ENCODE assay signal across 8 mouse cellular contexts in genomic region chrX:98890406-98891116, GRCm38 (mm10). TPM values are rescaled to one million over a fixed set of nuclear protein-coding genes. Genes with fewer than 3 reads are reported as not detected.
A peak's percentile ranks its signal among the peaks of the same experiment; 100 is the strongest.
DNase-seq lines count a peak whose midpoint lies in the region; ATAC-seq and TF ChIP-seq lines count a peak whose summit lies in the region.

TSS of gene Ophn1 (minus strand) at chrX:98891025.

- peak within 1 kb of the TSS; percentile 51 for H3K4me3 ChIP-seq in spleen, adult 2 months (ENCODE audit: extremely low read depth, insufficient read depth, insufficient read length)
- peak within 1 kb of the TSS; percentile 54 for H3K4me3 ChIP-seq in embryonic facial prominence, embryonic 15.5 days (replicated peaks)
- peak within 1 kb of the TSS; percentile 64 for H3K4me3 ChIP-seq in heart, embryonic 10.5 days
- H3K4me3 ChIP-seq in kidney, embryonic 15.5 days (replicated peaks) = peak within 1 kb of the TSS; percentile 57
- H3K4me3 ChIP-seq in limb, embryonic 14.5 days (replicated peaks; ENCODE audit: low read length) = peak within 1 kb of the TSS; percentile 49
- peak within 1 kb of the TSS; percentile 52 for H3K4me3 ChIP-seq in midbrain, embryonic 14.5 days (replicated peaks; ENCODE audit: low read depth, low read length)
- peak within 1 kb of the TSS; percentile 58 for H3K4me3 ChIP-seq in stomach, embryonic 16.5 days (replicated peaks; ENCODE audit: low read length)

- no peaks in the 10 kb centered on the region for H3K27me3 ChIP-seq in spleen, adult 2 months (ENCODE audit: control insufficient read depth, insufficient read depth, low read length)
- peaks cover 7% of the 10 kb centered on the region; the same call in 1 of the 2 replicates for H3K27me3 ChIP-seq in embryonic facial prominence, embryonic 15.5 days
- peaks cover 10% of the 10 kb centered on the region; the same call in 1 of the 2 replicates for H3K27me3 ChIP-seq in heart, embryonic 10.5 days (ENCODE audit: insufficient read depth, poor library complexity, severe bottlenecking)
- H3K27me3 ChIP-seq in kidney, embryonic 15.5 days = peaks cover 30% of the 10 kb centered on the region
- H3K27me3 ChIP-seq in limb, embryonic 14.5 days (ENCODE audit: control insufficient read depth, insufficient read depth, low read length) = no peaks in the 10 kb centered on the region
- no peaks in the 10 kb centered on the region for H3K27me3 ChIP-seq in midbrain, embryonic 14.5 days (ENCODE audit: control insufficient read depth, insufficient read depth, low read length)
- no peaks in the 10 kb centered on the region; the same call in 1 of the 2 replicates for H3K27me3 ChIP-seq in stomach, embryonic 16.5 days (ENCODE audit: control insufficient read depth, insufficient read depth, low read length)

- no peak for TF ChIP-seq POLR2A in spleen, adult 2 months (IDR thresholded peaks at IDR 0.05; ENCODE audit: low read depth, low read length)
- TF ChIP-seq POLR2A in limb, embryonic 14.5 days (IDR thresholded peaks at IDR 0.05; ENCODE audit: borderline replicate concordance, extremely low read depth, insufficient read depth, insufficient read length) = no peak

- ATAC-seq in embryonic facial prominence, embryonic 15.5 days (ENCODE audit: insufficient number of reproducible peaks, low FRiP score, low TSS enrichment, low read depth) = peak; percentile 93
- peak; percentile 94 for ATAC-seq in kidney, embryonic 15.5 days (replicated peaks; ENCODE audit: low FRiP score)
- ATAC-seq in limb, embryonic 14.5 days (ENCODE audit: low FRiP score, low read depth) = peak; percentile 90
- peak; percentile 93 for ATAC-seq in midbrain, embryonic 14.5 days (ENCODE audit: low FRiP score, low TSS enrichment)
- peak; percentile 91 for ATAC-seq in stomach, embryonic 16.5 days (ENCODE audit: insufficient read depth, low FRiP score)

- H3K4me1 ChIP-seq in spleen, adult 2 months (ENCODE audit: control insufficient read depth, insufficient read depth, insufficient read length) = no peaks in the 10 kb centered on the region; the same call in 1 of the 2 replicates
- no peaks in the 10 kb centered on the region for H3K4me1 ChIP-seq in embryonic facial prominence, embryonic 15.5 days
- H3K4me1 ChIP-seq in heart, embryonic 10.5 days = no peaks in the 10 kb centered on the region
- no peaks in the 10 kb centered on the region for H3K4me1 ChIP-seq in kidney, embryonic 15.5 days
- H3K4me1 ChIP-seq in limb, embryonic 14.5 days (ENCODE audit: control insufficient read depth, insufficient read depth, low read length) = no peaks in the 10 kb centered on the region
- peaks cover 10% of the 10 kb centered on the region for H3K4me1 ChIP-seq in midbrain, embryonic 14.5 days (ENCODE audit: control insufficient read depth, insufficient read depth, low read length)
- H3K4me1 ChIP-seq in stomach, embryonic 16.5 days (ENCODE audit: control insufficient read depth, insufficient read depth, low read length) = no peaks in the 10 kb centered on the region

- H3K9me3 ChIP-seq in embryonic facial prominence, embryonic 15.5 days (replicated peaks) = no peaks in the 10 kb centered on the region
- H3K9me3 ChIP-seq in heart, embryonic 10.5 days = no peaks in the 10 kb centered on the region
- no peaks in the 10 kb centered on the region for H3K9me3 ChIP-seq in kidney, embryonic 15.5 days (replicated peaks)
- no peaks in the 10 kb centered on the region for H3K9me3 ChIP-seq in limb, embryonic 14.5 days (ENCODE audit: control insufficient read depth, low read length)
- no peaks in the 10 kb centered on the region for H3K9me3 ChIP-seq in midbrain, embryonic 14.5 days (ENCODE audit: control insufficient read depth, low read length)
- no peaks in the 10 kb centered on the region for H3K9me3 ChIP-seq in stomach, embryonic 16.5 days (replicated peaks; ENCODE audit: control insufficient read depth, low read length)

- no peak for DNase-seq in spleen, adult 2 months (ENCODE audit: low read depth in 1 of 2, low spot score in 2 of 2)
- DNase-seq in spleen, adult 12 weeks (ENCODE audit: low spot score) = no peak
- peak; percentile 84 for DNase-seq in heart, embryonic 10.5 days (ENCODE audit: low spot score)
- DNase-seq in limb, embryonic 14.5 days (ENCODE audit: low spot score) = peak; percentile 80
- DNase-seq in midbrain, embryonic 14.5 days = peak; percentile 86

- no peak for TF ChIP-seq CTCF in spleen, adult 2 months (IDR thresholded peaks at IDR 0.05; ENCODE audit: extremely low read depth, insufficient read depth, insufficient read length, insufficient replicate concordance)

- H3K9ac ChIP-seq in embryonic facial prominence, embryonic 15.5 days = peak within 1 kb of the TSS; percentile 26
- peak within 1 kb of the TSS; percentile 42 for H3K9ac ChIP-seq in kidney, embryonic 15.5 days
- peak within 1 kb of the TSS; percentile 64 for H3K9ac ChIP-seq in limb, embryonic 14.5 days (ENCODE audit: low read depth, low read length, severe bottlenecking)
- H3K9ac ChIP-seq in midbrain, embryonic 14.5 days (replicated peaks; ENCODE audit: low read length) = peak within 1 kb of the TSS; percentile 62
- peak within 1 kb of the TSS; percentile 68 for H3K9ac ChIP-seq in stomach, embryonic 16.5 days (ENCODE audit: low read length)

- WGBS in spleen, adult 2 months = 26% methylated on average over 48 of the region's 48 CpGs
- WGBS in embryonic facial prominence, embryonic 15.5 days = 13% methylated on average over 47 of the region's 48 CpGs
- 8% methylated on average over 46 of the region's 48 CpGs for WGBS in heart, embryonic 10.5 days
- WGBS in kidney, embryonic 15.5 days = 16% methylated on average over 42 of the region's 48 CpGs
- WGBS in limb, embryonic 14.5 days = 18% methylated on average over 37 of the region's 48 CpGs
- WGBS in midbrain, embryonic 14.5 days = 17% methylated on average over 48 of the region's 48 CpGs
- 14% methylated on average over 48 of the region's 48 CpGs for WGBS in stomach, embryonic 16.5 days

- H3K27ac ChIP-seq in spleen, adult 2 months (ENCODE audit: insufficient read depth, low read length) = no peak within 1 kb of the TSS
- H3K27ac ChIP-seq in embryonic facial prominence, embryonic 15.5 days (replicated peaks) = peak within 1 kb of the TSS; percentile 84
- peak within 1 kb of the TSS; percentile 82 for H3K27ac ChIP-seq in heart, embryonic 10.5 days
- H3K27ac ChIP-seq in kidney, embryonic 15.5 days = peak within 1 kb of the TSS; percentile 78
- H3K27ac ChIP-seq in limb, embryonic 14.5 days (replicated peaks; ENCODE audit: low read depth, low read length) = peak within 1 kb of the TSS; percentile 73
- H3K27ac ChIP-seq in midbrain, embryonic 14.5 days (replicated peaks; ENCODE audit: low read depth, low read length) = peak within 1 kb of the TSS; percentile 90
- H3K27ac ChIP-seq in stomach, embryonic 16.5 days (ENCODE audit: low read length) = peak within 1 kb of the TSS; percentile 69

- H3K36me3 ChIP-seq in spleen, adult 2 months (ENCODE audit: control insufficient read depth, insufficient read depth, low read length) = no peaks in the 10 kb centered on the region
- H3K36me3 ChIP-seq in embryonic facial prominence, embryonic 15.5 days = no peaks in the 10 kb centered on the region
- H3K36me3 ChIP-seq in heart, embryonic 10.5 days = no peaks in the 10 kb centered on the region
- H3K36me3 ChIP-seq in kidney, embryonic 15.5 days = no peaks in the 10 kb centered on the region
- no peaks in the 10 kb centered on the region for H3K36me3 ChIP-seq in limb, embryonic 14.5 days (ENCODE audit: control insufficient read depth, insufficient read depth, low read length)
- H3K36me3 ChIP-seq in midbrain, embryonic 14.5 days (ENCODE audit: control insufficient read depth, insufficient read depth, low read length) = no peaks in the 10 kb centered on the region
- no peaks in the 10 kb centered on the region for H3K36me3 ChIP-seq in stomach, embryonic 16.5 days (ENCODE audit: control insufficient read depth, insufficient read depth, low read length)

- peak within 1 kb of the TSS; percentile 51 for H3K4me2 ChIP-seq in embryonic facial prominence, embryonic 15.5 days (replicated peaks)
- peak within 1 kb of the TSS; percentile 61 for H3K4me2 ChIP-seq in kidney, embryonic 15.5 days
- peak within 1 kb of the TSS; percentile 52 for H3K4me2 ChIP-seq in limb, embryonic 14.5 days (replicated peaks; ENCODE audit: low read depth, low read length, severe bottlenecking)
- H3K4me2 ChIP-seq in midbrain, embryonic 14.5 days (ENCODE audit: low read length) = peak within 1 kb of the TSS; percentile 59
- peak within 1 kb of the TSS; percentile 59 for H3K4me2 ChIP-seq in stomach, embryonic 16.5 days (ENCODE audit: low read depth, low read length)

RNA-seq across cellular contexts. Expression of gene Ophn1, which starts in this region (rescaled TPM):
- 0.68 and 1.5 TPM in 2 replicates for polyA plus RNA-seq in spleen, adult 2 months (2012; rRNA removed)
- 24.4 and 24.7 TPM in 2 replicates for polyA plus RNA-seq in embryonic facial prominence, embryonic 15.5 days (2015; fragmentation: Nextera tagmentation; extraction: Ambion mirVana)
- polyA plus RNA-seq in heart, embryonic 10.5 days (2016; fragmentation: Nextera tagmentation; extraction: Ambion mirVana) = 9.1 and 9.8 TPM in 2 replicates
- polyA plus RNA-seq in kidney, embryonic 15.5 days (2015; fragmentation: Nextera tagmentation; extraction: Ambion mirVana) = 17.4 and 17.6 TPM in 2 replicates
- polyA plus RNA-seq in limb, embryonic 14.5 days (2012; rRNA removed) = 8.7 and 9.8 TPM in 2 replicates
- 20.0 and 26.7 TPM in 2 replicates for polyA plus RNA-seq in limb, embryonic 14.5 days (2014; fragmentation: Nextera tagmentation; extraction: Ambion mirVana)
- polyA plus RNA-seq in midbrain, embryonic 14.5 days (2014; fragmentation: Nextera tagmentation; extraction: Ambion mirVana) = 37.6 and 42.2 TPM in 2 replicates
- 12.6 TPM in 2 replicates for polyA plus RNA-seq in stomach, embryonic 16.5 days (2015; fragmentation: Nextera tagmentation; extraction: Ambion mirVana)

Comparison
In these comparisons a context has a peak if more than half of its experiments do, and no peak if none do; other contexts are left out.
1. DNase-seq: peak in heart, embryonic 10.5 days (single experiment), limb, embryonic 14.5 days (single experiment) and midbrain, embryonic 14.5 days (single experiment); none in spleen, adult 2 months (0 of 2) and spleen, adult 12 weeks (single experiment).
2. Peak in every context shown above with its lines, with median percentiles within 50 percentile points of each other: H3K4me3 ChIP-seq, ATAC-seq, H3K4me2 ChIP-seq and H3K9ac ChIP-seq.